Mouse (Mus musculus): Measurements from ENCODE around the gene Hist1h2aa. TPM values are rescaled to one million over a fixed set of nuclear protein-coding genes. Genes with fewer than 3 reads are reported as not detected.

The Hist1h2aa gene
- polyA plus RNA-seq, 1 experiment, result not detected

- TF ChIP-seq POLR2A (IDR thresholded peaks at IDR 0.05; ENCODE audit: borderline replicate concordance, control insufficient read depth, low read depth, low read length) (no peak), CTCF (IDR thresholded peaks at IDR 0.05; ENCODE audit: control insufficient read depth, insufficient read depth, low read length) (no peak)
- WGBS, result 85% methylated on average over 9 of the region's 9 CpGs
- Histone ChIP-seq H3K4me1 (ENCODE audit: control insufficient read depth, insufficient read depth, low read length) (no peaks in the 10 kb centered on the region), H3K4me3 (replicated peaks; ENCODE audit: control insufficient read depth, low read depth, low read length) (no peak overlapping the region), H3K27ac (ENCODE audit: control insufficient read depth, insufficient read depth, low read depth, low read length, poor library complexity) (no peak overlapping the region)
Observed at GRCm38 (mm10) chr13:23930461-23930860, 3.8 kb upstream of the Hist1h2aa start.

- H3K4me1 ChIP-seq (ENCODE audit: control insufficient read depth, insufficient read depth, low read length), result no peaks in the 10 kb centered on the region
- no peak overlapping the region for H3K4me3 ChIP-seq (replicated peaks; ENCODE audit: control insufficient read depth, low read depth, low read length)
- no peak overlapping the region for H3K27ac ChIP-seq (ENCODE audit: control insufficient read depth, insufficient read depth, low read depth, low read length, poor library complexity)
- TF ChIP-seq CTCF (IDR thresholded peaks at IDR 0.05; ENCODE audit: control insufficient read depth, insufficient read depth, low read length), result no peak
- TF ChIP-seq POLR2A (IDR thresholded peaks at IDR 0.05; ENCODE audit: borderline replicate concordance, control insufficient read depth, low read depth, low read length), result no peak
- WGBS, result 76% methylated on average over 11 of the region's 11 CpGs
Observed at GRCm38 (mm10) chr13:23930904-23931303, 3.4 kb upstream of the Hist1h2aa start.

- Histone ChIP-seq H3K27ac (ENCODE audit: control insufficient read depth, insufficient read depth, low read depth, low read length, poor library complexity) (no peak within 1 kb of the TSS; the same call in 1 of the 2 replicates), H3K4me3 (replicated peaks; ENCODE audit: control insufficient read depth, low read depth, low read length) (no peak within 1 kb of the TSS), H3K4me1 (ENCODE audit: control insufficient read depth, insufficient read depth, low read length) (no peaks in the 10 kb centered on the region)
- TF ChIP-seq POLR2A (IDR thresholded peaks at IDR 0.05; ENCODE audit: borderline replicate concordance, control insufficient read depth, low read depth, low read length) (no peak), CTCF (IDR thresholded peaks at IDR 0.05; ENCODE audit: control insufficient read depth, insufficient read depth, low read length) (no peak)
- 90% methylated on average over 39 of the region's 39 CpGs for WGBS
Observed at GRCm38 (mm10) chr13:23933421-23934210, 646 bp upstream of the Hist1h2aa start, which contains the start of gene Hist1h2ba. Gene Hist1h2ba (minus strand): TSS chr13:23934156.

- Histone ChIP-seq H3K4me1 (ENCODE audit: control insufficient read depth, insufficient read depth, low read length) (no peaks in the 10 kb centered on the region), H3K4me3 (replicated peaks; ENCODE audit: control insufficient read depth, low read depth, low read length) (no peak overlapping the region), H3K27ac (ENCODE audit: control insufficient read depth, insufficient read depth, low read depth, low read length, poor library complexity) (no peak overlapping the region)
- no peak for TF ChIP-seq POLR2A (IDR thresholded peaks at IDR 0.05; ENCODE audit: borderline replicate concordance, control insufficient read depth, low read depth, low read length)
- TF ChIP-seq CTCF (IDR thresholded peaks at IDR 0.05; ENCODE audit: control insufficient read depth, insufficient read depth, low read length), result no peak
- 85% methylated on average over 1 of the region's 1 CpGs for WGBS
Observed at GRCm38 (mm10) chr13:23938699-23939098, 4.4 kb downstream of the Hist1h2aa start.

GRCm38 (mm10) chr13:23940291-23940690, 6.0 kb downstream of the Hist1h2aa start:
- Histone ChIP-seq H3K4me1 (ENCODE audit: control insufficient read depth, insufficient read depth, low read length) (no peaks in the 10 kb centered on the region), H3K27ac (ENCODE audit: control insufficient read depth, insufficient read depth, low read depth, low read length, poor library complexity) (no peak overlapping the region), H3K4me3 (replicated peaks; ENCODE audit: control insufficient read depth, low read depth, low read length) (no peak overlapping the region)
- TF ChIP-seq POLR2A (IDR thresholded peaks at IDR 0.05; ENCODE audit: borderline replicate concordance, control insufficient read depth, low read depth, low read length) (no peak), CTCF (IDR thresholded peaks at IDR 0.05; ENCODE audit: control insufficient read depth, insufficient read depth, low read length) (no peak)
- WGBS, result 75% methylated on average over 6 of the region's 6 CpGs

- WGBS, result 82% methylated on average over 2 of the region's 2 CpGs
- no peak overlapping the region for H3K27ac ChIP-seq (ENCODE audit: control insufficient read depth, insufficient read depth, low read depth, low read length, poor library complexity)
- TF ChIP-seq POLR2A (IDR thresholded peaks at IDR 0.05; ENCODE audit: borderline replicate concordance, control insufficient read depth, low read depth, low read length), result no peak
- TF ChIP-seq CTCF (IDR thresholded peaks at IDR 0.05; ENCODE audit: control insufficient read depth, insufficient read depth, low read length), result no peak
- no peak overlapping the region for H3K4me3 ChIP-seq (replicated peaks; ENCODE audit: control insufficient read depth, low read depth, low read length)
- no peaks in the 10 kb centered on the region for H3K4me1 ChIP-seq (ENCODE audit: control insufficient read depth, insufficient read depth, low read length)
Observed at GRCm38 (mm10) chr13:23942861-23943260, 8.6 kb downstream of the Hist1h2aa start.

GRCm38 (mm10) chr13:23946254-23946653, 12.0 kb downstream of the Hist1h2aa start:
- H3K4me1 ChIP-seq (ENCODE audit: control insufficient read depth, insufficient read depth, low read length), result no peaks in the 10 kb centered on the region
- WGBS, result 73% methylated on average over 2 of the region's 2 CpGs

GRCm38 (mm10) chr13:23949484-23950246, 15.4 kb downstream of the Hist1h2aa start:
- Histone ChIP-seq H3K27ac (ENCODE audit: control insufficient read depth, insufficient read depth, low read depth, low read length, poor library complexity) (no peak overlapping the region), H3K4me1 (ENCODE audit: control insufficient read depth, insufficient read depth, low read length) (no peaks in the 10 kb centered on the region), H3K4me3 (replicated peaks; ENCODE audit: control insufficient read depth, low read depth, low read length) (no peak overlapping the region)
- 77% methylated on average over 14 of the region's 14 CpGs for WGBS
- TF ChIP-seq CTCF (IDR thresholded peaks at IDR 0.05; ENCODE audit: control insufficient read depth, insufficient read depth, low read length) (no peak), POLR2A (IDR thresholded peaks at IDR 0.05; ENCODE audit: borderline replicate concordance, control insufficient read depth, low read depth, low read length) (no peak)

More at GRCm38 (mm10) chr13:23946254-23946653, 12.0 kb downstream of the Hist1h2aa start:
- TF ChIP-seq CTCF (IDR thresholded peaks at IDR 0.05; ENCODE audit: control insufficient read depth, insufficient read depth, low read length) (no peak), POLR2A (IDR thresholded peaks at IDR 0.05; ENCODE audit: borderline replicate concordance, control insufficient read depth, low read depth, low read length) (no peak)
- no peak overlapping the region for H3K4me3 ChIP-seq (replicated peaks; ENCODE audit: control insufficient read depth, low read depth, low read length)
- H3K27ac ChIP-seq (ENCODE audit: control insufficient read depth, insufficient read depth, low read depth, low read length, poor library complexity), result no peak overlapping the region

All from bone marrow, adult 2 months (tissue).